Mouse (Mus musculus): ENCODE results near the gene Nup85.

Nup85 gene

GRCm38 (mm10) chr11:115584376-115585073, 20.3 kb downstream of the Nup85 start:
- no peak for DNase-seq

GRCm38 (mm10) chr11:115585573-115586100, 21.4 kb downstream of the Nup85 start:
- no peak for DNase-seq

- no peak for DNase-seq
Observed at GRCm38 (mm10) chr11:115586403-115586802, 22.2 kb downstream of the Nup85 start.

GRCm38 (mm10) chr11:115587984-115588383, 23.8 kb downstream of the Nup85 start:
- peak; percentile 18 for DNase-seq

- DNase-seq: no peak
Observed at GRCm38 (mm10) chr11:115590526-115591075, 26.4 kb downstream of the Nup85 start.

- DNase-seq: no peak
Observed at GRCm38 (mm10) chr11:115595209-115595608, 31.0 kb downstream of the Nup85 start.

- no peak for DNase-seq
Observed at GRCm38 (mm10) chr11:115598309-115598708, 34.1 kb downstream of the Nup85 start.

GRCm38 (mm10) chr11:115599722-115600121, 35.5 kb downstream of the Nup85 start:
- DNase-seq: no peak

- DNase-seq: no peak
Observed at GRCm38 (mm10) chr11:115600743-115601142, 36.5 kb downstream of the Nup85 start.

GRCm38 (mm10) chr11:115601174-115601573, 36.9 kb downstream of the Nup85 start:
- DNase-seq: no peak

GRCm38 (mm10) chr11:115603128-115603475, 38.9 kb downstream of the Nup85 start:
- no peak for DNase-seq

GRCm38 (mm10) chr11:115603476-115604303, 39.5 kb downstream of the Nup85 start, which contains the start of the genes Mrps7 and Gga3:
Gene Mrps7 (plus strand): TSS chr11:115603925.
Gene Gga3 (minus strand): TSS chr11:115604051.
- DNase-seq: peak; percentile 93

GRCm38 (mm10) chr11:115604304-115604696, 40.1 kb downstream of the Nup85 start:
- DNase-seq: no peak

- no peak for DNase-seq
Observed at GRCm38 (mm10) chr11:115606733-115607132, 42.5 kb downstream of the Nup85 start.

GRCm38 (mm10) chr11:115608421-115609399, 44.5 kb downstream of the Nup85 start:
- DNase-seq: no peak

- DNase-seq: no peak
Observed at GRCm38 (mm10) chr11:115609576-115609975, 45.3 kb downstream of the Nup85 start.

GRCm38 (mm10) chr11:115611173-115611572, 46.9 kb downstream of the Nup85 start:
- DNase-seq: no peak

- peak; percentile 91 for DNase-seq
Observed at GRCm38 (mm10) chr11:115612059-115612409, 47.8 kb downstream of the Nup85 start.

- peak; percentile 98 for DNase-seq
Observed at GRCm38 (mm10) chr11:115612410-115613137, 48.3 kb downstream of the Nup85 start, which contains the start of gene Mif4gd. Gene Mif4gd (minus strand): TSS chr11:115612969.

- DNase-seq: peak; percentile 52
Observed at GRCm38 (mm10) chr11:115613138-115613945, 49.1 kb downstream of the Nup85 start.
